ENCODE assay signal across 29 mouse cellular contexts in genomic region chr5:108422741-108423140, GRCm38 (mm10). TPM values are rescaled to one million over a fixed set of nuclear protein-coding genes. Genes with fewer than 3 reads are reported as not detected.
A peak's percentile ranks its signal among the peaks of the same experiment; 100 is the strongest.
DNase-seq lines count a peak whose midpoint lies in the region; ATAC-seq and TF ChIP-seq lines count a peak whose summit lies in the region.
"Had no signal": no experiment of that assay in that cellular context is flagged by ENCODE, and none has a peak within 500 bp of the region (broad histone marks: within the 10 kb centered on the region; RNA-seq: fewer than 3 reads in every experiment).

No protein-coding gene starts in this region.

- TF ChIP-seq POLR2A in CH12.LX (IDR thresholded peaks at IDR 0.05; ENCODE audit: low read depth, low read length): no peak

- WGBS in heart, embryonic 10.5 days: 74% methylated on average over 3 of the region's 3 CpGs
- whole genome bisulfite sequencing in liver, embryonic 12.5 days (ENCODE audit: insufficient replicate concordance): 72% methylated on average over 3 of the region's 3 CpGs
- 74% methylated on average over 3 of the region's 3 CpGs for WGBS in liver, postnatal 0 days (ENCODE audit: insufficient replicate concordance)

- in situ Hi-C loops in CH12.LX (cut with MboI; ENCODE audit: low pct_ligation_motif_present, low pct_unique_long_range_greater_than_20kb, low sequenced_read_pairs): no loop called here

- dilution Hi-C loops in CH12.LX (cut with MboI; ENCODE audit: extremely low pct_ligation_motif_present, extremely low pct_unique_long_range_greater_than_20kb, low sequenced_read_pairs): no loop called here

- no peak for TF ChIP-seq RAD21 in CH12.LX (IDR thresholded peaks at IDR 0.05; ENCODE audit: low read depth, low read length)

- no peaks in the 10 kb centered on the region for H3K27me3 ChIP-seq in heart, embryonic 10.5 days (ENCODE audit: insufficient read depth, poor library complexity, severe bottlenecking)
- no peaks in the 10 kb centered on the region for H3K27me3 ChIP-seq in liver, embryonic 12.5 days (replicated peaks)
- no peaks in the 10 kb centered on the region for H3K27me3 ChIP-seq in liver, postnatal 0 days (ENCODE audit: insufficient read depth, low read length)
- H3K27me3 ChIP-seq in CH12.LX (replicated peaks): no peaks in the 10 kb centered on the region
- H3K27me3 ChIP-seq: embryonic facial prominence, embryonic 13.5 days; embryonic facial prominence, embryonic 15.5 days; forebrain, embryonic 12.5 days had no signal

- no peak for ATAC-seq in liver, embryonic 12.5 days
- ATAC-seq in liver, postnatal 0 days: no peak
- ATAC-seq: CD4-positive, CD25-positive, alpha-beta regulatory T cell, adult 4 months; forebrain, embryonic 14.5 days; forebrain, embryonic 16.5 days had no signal

- H3K9me3 ChIP-seq in heart, embryonic 10.5 days: no peaks in the 10 kb centered on the region
- H3K9me3 ChIP-seq in liver, embryonic 12.5 days (replicated peaks): no peaks in the 10 kb centered on the region
- H3K9me3 ChIP-seq in liver, postnatal 0 days (ENCODE audit: low read length): no peaks in the 10 kb centered on the region
- no peaks in the 10 kb centered on the region for H3K9me3 ChIP-seq in CH12.LX (replicated peaks; ENCODE audit: low read length)
- H3K9me3 ChIP-seq: embryonic facial prominence, embryonic 13.5 days; embryonic facial prominence, embryonic 15.5 days; forebrain, embryonic 10.5 days; forebrain, embryonic 12.5 days had no signal

- H3K27ac ChIP-seq in heart, embryonic 10.5 days: no peak overlapping the region
- H3K27ac ChIP-seq in liver, embryonic 12.5 days: no peak overlapping the region
- no peak overlapping the region for H3K27ac ChIP-seq in liver, postnatal 0 days (ENCODE audit: low read depth)
- no peak overlapping the region for H3K27ac ChIP-seq in CH12.LX (ENCODE audit: insufficient read depth, low read depth)
- H3K27ac ChIP-seq: embryonic facial prominence, embryonic 13.5 days; embryonic facial prominence, embryonic 15.5 days; forebrain, embryonic 10.5 days; forebrain, embryonic 12.5 days had no signal

- H3K4me1 ChIP-seq in heart, embryonic 10.5 days: no peaks in the 10 kb centered on the region
- H3K4me1 ChIP-seq in liver, embryonic 12.5 days: peaks cover 33% of the 10 kb centered on the region
- H3K4me1 ChIP-seq in liver, postnatal 0 days (ENCODE audit: insufficient read depth): no peaks in the 10 kb centered on the region
- no peaks in the 10 kb centered on the region for H3K4me1 ChIP-seq in CH12.LX (ENCODE audit: control insufficient read depth in 1 of 2, insufficient read depth in 2 of 2)
- H3K4me1 ChIP-seq: embryonic facial prominence, embryonic 13.5 days; embryonic facial prominence, embryonic 15.5 days; forebrain, embryonic 10.5 days; forebrain, embryonic 12.5 days had no signal

- no peak overlapping the region for H3K9ac ChIP-seq in liver, embryonic 12.5 days
- H3K9ac ChIP-seq in liver, postnatal 0 days (replicated peaks): no peak overlapping the region
- H3K9ac ChIP-seq in CH12.LX (ENCODE audit: insufficient read depth, low read depth): no peak overlapping the region
- H3K9ac ChIP-seq: embryonic facial prominence, embryonic 13.5 days; embryonic facial prominence, embryonic 15.5 days; forebrain, embryonic 12.5 days had no signal

- H3K4me3 ChIP-seq in heart, embryonic 10.5 days: no peak overlapping the region
- H3K4me3 ChIP-seq in liver, embryonic 12.5 days: no peak overlapping the region
- H3K4me3 ChIP-seq in liver, postnatal 0 days (ENCODE audit: low read depth, low read length): no peak overlapping the region
- no peak overlapping the region for H3K4me3 ChIP-seq in CH12.LX (replicated peaks in 1 of 3; ENCODE audit: low read depth in 2 of 3, low read length in 2 of 3, poor library complexity in 1 of 3)
- H3K4me3 ChIP-seq: embryonic facial prominence, embryonic 13.5 days; embryonic facial prominence, embryonic 15.5 days; erythroblast, embryonic 14.5 days; forebrain, embryonic 10.5 days; forebrain, embryonic 12.5 days had no signal

- no peaks in the 10 kb centered on the region for H3K79me2 ChIP-seq in CH12.LX (replicated peaks; ENCODE audit: control insufficient read depth, extremely low read depth, insufficient read depth, poor library complexity, severe bottlenecking)

- DNase-seq in heart, adult 11 months: peak; percentile 77
- no peak for DNase-seq in heart, embryonic 10.5 days (ENCODE audit: low spot score)
- DNase-seq in liver, postnatal 0 days: no peak
- DNase-seq in CH12.LX (ENCODE audit: extremely low read depth): no peak
- DNase-seq: adrenal gland, adult 2 months; adrenal gland, postnatal 10 days; adrenal gland, postnatal 25 days; B cell, adult 2 months; cerebellum, adult 11 months; cerebellum, adult 18-20 months; cerebellum, adult 8-10 months; cerebellum, adult 9-11 months; cerebellum, postnatal 14 days; cerebellum, postnatal 36 days; embryo, embryonic 11 days had no signal

- TF ChIP-seq EP300 in liver, postnatal 0 days (IDR thresholded peaks at IDR 0.05; ENCODE audit: low read depth): no peak
- no peak for TF ChIP-seq EP300 in CH12.LX (IDR thresholded peaks at IDR 0.05; ENCODE audit: low read length)

- H3K36me3 ChIP-seq in heart, embryonic 10.5 days: no peaks in the 10 kb centered on the region
- H3K36me3 ChIP-seq in liver, embryonic 12.5 days: no peaks in the 10 kb centered on the region
- no peaks in the 10 kb centered on the region for H3K36me3 ChIP-seq in liver, postnatal 0 days (replicated peaks; ENCODE audit: insufficient read depth, low read length)
- peaks cover 0 to 22% of the 10 kb centered on the region in 2 experiments for H3K36me3 ChIP-seq in CH12.LX (replicated peaks in 1 of 2; ENCODE audit: control insufficient read depth in 1 of 2, insufficient read depth in 1 of 2, low read length in 1 of 2)
- H3K36me3 ChIP-seq: embryonic facial prominence, embryonic 13.5 days; embryonic facial prominence, embryonic 15.5 days; forebrain, embryonic 10.5 days; forebrain, embryonic 12.5 days had no signal

- peak overlapping the region; percentile 30 for H3K4me2 ChIP-seq in liver, embryonic 12.5 days
- no peak overlapping the region for H3K4me2 ChIP-seq in liver, postnatal 0 days (ENCODE audit: low read depth, low read length)
- H3K4me2 ChIP-seq in CH12.LX (ENCODE audit: insufficient read depth, low read depth, poor library complexity, severe bottlenecking): no peak overlapping the region
- H3K4me2 ChIP-seq: embryonic facial prominence, embryonic 13.5 days; embryonic facial prominence, embryonic 15.5 days; forebrain, embryonic 12.5 days had no signal

- no peak for TF ChIP-seq CTCF in liver, postnatal 0 days (IDR thresholded peaks at IDR 0.05; ENCODE audit: low read depth)
- TF ChIP-seq CTCF in CH12.LX (conservative IDR thresholded peaks at IDR 0.05 in 1 of 2, IDR thresholded peaks at IDR 0.05 in 1 of 2; ENCODE audit: low read depth in 2 of 2, low read length in 2 of 2): no peak

TF ChIP-seq in CH12.LX, 34 proteins besides CTCF, POLR2A, EP300 and RAD21:
- TF ChIP-seq ZKSCAN1 (IDR thresholded peaks at IDR 0.05; ENCODE audit: borderline replicate concordance, low read depth, low read length) (no peak), CHD2 (IDR thresholded peaks at IDR 0.05; ENCODE audit: low read length) (no peak), ZNF384 (IDR thresholded peaks at IDR 0.05; ENCODE audit: low read depth, low read length) (peak; percentile 63), MAX (IDR thresholded peaks at IDR 0.05; ENCODE audit: low read length) (no peak)

RNA-seq across cellular contexts. Expression of gene Atp5k, which starts 11.5 kb away (rescaled TPM):
- 521 and 675 TPM in 2 replicates for polyA plus RNA-seq in heart, embryonic 10.5 days (2016; fragmentation: Nextera tagmentation; extraction: Ambion mirVana)
- polyA plus RNA-seq in liver, embryonic 12.5 days (2016; fragmentation: Nextera tagmentation; extraction: Ambion mirVana): 355 and 360 TPM in 2 replicates
- polyA plus RNA-seq in liver, postnatal 0 days (2015; fragmentation: Nextera tagmentation; extraction: Ambion mirVana): 411 and 430 TPM in 2 replicates
- total RNA-seq in CH12.LX (2012; rRNA removed) (567 and 782 TPM in 2 replicates), CH12.LX (2014; rRNA removed) (199 and 240 TPM in 2 replicates)
- polyA plus RNA-seq in CH12.LX (2012; ENCODE audit: insufficient read length, low read depth): 276 and 399 TPM in 2 replicates

RNA-seq across cellular contexts. Expression of gene Mfsd7a, which starts 25.9 kb away (rescaled TPM):
- 0.09 and 0.34 TPM in 2 replicates for polyA plus RNA-seq in heart, embryonic 10.5 days (2016; fragmentation: Nextera tagmentation; extraction: Ambion mirVana)
- 0.15 TPM in 1 of 2 replicates, not detected in the other for polyA plus RNA-seq in liver, embryonic 12.5 days (2016; fragmentation: Nextera tagmentation; extraction: Ambion mirVana)
- polyA plus RNA-seq in liver, postnatal 0 days (2015; fragmentation: Nextera tagmentation; extraction: Ambion mirVana): 0.30 and 0.41 TPM in 2 replicates
- total RNA-seq in CH12.LX (2012; rRNA removed): not detected in 2 replicates
- total RNA-seq in CH12.LX (2014; rRNA removed): not detected in 2 replicates
- polyA plus RNA-seq in CH12.LX (2012; ENCODE audit: insufficient read length, low read depth): not detected in 2 replicates
- total RNA-seq: MEL had no signal
- polyA plus RNA-seq: CD4-positive, CD25-positive, alpha-beta regulatory T cell, adult 4 months; erythroblast, embryonic 14.5 days; forebrain, embryonic 12.5 days had no signal

RNA-seq across cellular contexts. Expression of gene Pde6b, which starts 34.5 kb away (rescaled TPM):
- 0.40 TPM in 1 of 2 replicates, not detected in the other for polyA plus RNA-seq in heart, embryonic 10.5 days (2016; fragmentation: Nextera tagmentation; extraction: Ambion mirVana)
- 0.17 and 0.24 TPM in 2 replicates for polyA plus RNA-seq in liver, embryonic 12.5 days (2016; fragmentation: Nextera tagmentation; extraction: Ambion mirVana)
- 0.06 and 0.15 TPM in 2 replicates for polyA plus RNA-seq in liver, postnatal 0 days (2015; fragmentation: Nextera tagmentation; extraction: Ambion mirVana)
- total RNA-seq in CH12.LX (2012; rRNA removed) (0.13 TPM in 1 of 2 replicates, not detected in the other), CH12.LX (2014; rRNA removed) (not detected in 2 replicates)
- polyA plus RNA-seq in CH12.LX (2012; ENCODE audit: insufficient read length, low read depth): 0.11 and 0.16 TPM in 2 replicates
- total RNA-seq: adrenal gland, adult 2 months; adrenal gland, postnatal 10 days; adrenal gland, postnatal 25 days; adrenal gland, postnatal 4 days; common myeloid progenitor, adult 5-6 weeks had no signal
- polyA plus RNA-seq: adrenal gland, adult 2 months; brain, embryonic 14.5 days; embryonic facial prominence, embryonic 11.5 days; erythroblast, embryonic 14.5 days; forebrain, embryonic 12.5 days; forebrain, embryonic 14.5 days; forebrain, embryonic 16.5 days had no signal

RNA-seq across cellular contexts. Expression of gene Pcgf3, which starts 38.3 kb away (rescaled TPM):
- 19.9 and 21.3 TPM in 2 replicates for polyA plus RNA-seq in heart, embryonic 10.5 days (2016; fragmentation: Nextera tagmentation; extraction: Ambion mirVana)
- 12.6 and 14.8 TPM in 2 replicates for polyA plus RNA-seq in liver, embryonic 12.5 days (2016; fragmentation: Nextera tagmentation; extraction: Ambion mirVana)
- 3.8 and 5.0 TPM in 2 replicates for polyA plus RNA-seq in liver, postnatal 0 days (2015; fragmentation: Nextera tagmentation; extraction: Ambion mirVana)
- 5.5 and 8.0 TPM in 2 replicates for total RNA-seq in CH12.LX (2012; rRNA removed)
- total RNA-seq in CH12.LX (2014; rRNA removed): 6.0 and 6.8 TPM in 2 replicates
- polyA plus RNA-seq in CH12.LX (2012; ENCODE audit: insufficient read length, low read depth): 18.8 and 21.8 TPM in 2 replicates

RNA-seq across cellular contexts. Expression of gene Gm42517, which starts 55.0 kb away (rescaled TPM):
- polyA plus RNA-seq in heart, embryonic 10.5 days (2016; fragmentation: Nextera tagmentation; extraction: Ambion mirVana): 0.06 TPM in 1 of 2 replicates, not detected in the other
- polyA plus RNA-seq in liver, embryonic 12.5 days (2016; fragmentation: Nextera tagmentation; extraction: Ambion mirVana): 0.07 TPM in 1 of 2 replicates, not detected in the other
- 0.14 TPM in 1 of 2 replicates, not detected in the other for polyA plus RNA-seq in liver, postnatal 0 days (2015; fragmentation: Nextera tagmentation; extraction: Ambion mirVana)
- total RNA-seq in CH12.LX (2012; rRNA removed) (not detected in 2 replicates), CH12.LX (2014; rRNA removed) (not detected in 2 replicates)
- not detected in 2 replicates for polyA plus RNA-seq in CH12.LX (2012; ENCODE audit: insufficient read length, low read depth)
- total RNA-seq: MEL had no signal
- polyA plus RNA-seq: CD4-positive, CD25-positive, alpha-beta regulatory T cell, adult 4 months; embryonic facial prominence, embryonic 11.5 days; forebrain, embryonic 10.5 days; forebrain, embryonic 12.5 days had no signal
